Mouse (Mus musculus) cortical plate, adult 2 months (tissue): ENCODE results near the gene Borcs7.

Source experiments
- CTCF ChIP-seq: fragments of 200-500 bp; IDR thresholded peaks from 2 replicates; pipeline ENCODE4 v1.5.1; 2011; ENCODE audit warnings: mild to moderate bottlenecking, control low read depth, low read length; ENCODE audit not compliant: insufficient read depth; ENCODE audit errors: extremely low read depth
- POLR2A ChIP-seq: fragments of 200-500 bp; IDR thresholded peaks from 2 replicates; pipeline ENCODE4 v1.6.1; 2011; ENCODE audit warnings: mild to moderate bottlenecking, low read length, control low read depth; ENCODE audit not compliant: insufficient read depth; ENCODE audit errors: extremely low read depth

- TF ChIP-seq POLR2A = no peak; the same call in 1 of the 2 replicates
- TF ChIP-seq CTCF = no peak
Measured at GRCm38 (mm10) chr19:46707296-46708151, 17.8 kb downstream of the Borcs7 start, which contains the start of gene As3mt.
